Mouse (Mus musculus): ENCODE measurements around the gene Crebzf. TPM values are rescaled to one million over a fixed set of nuclear protein-coding genes. Genes with fewer than 3 reads are reported as not detected.

The Crebzf gene
- polyA plus RNA-seq (2012; rRNA removed) = 91.7 and 104 TPM in 2 replicates

GRCm38 (mm10) chr7:90442518-90443080 is at the start of gene Crebzf:
Gene Crebzf, plus strand, starts transcription at chr7:90442729.
- peak; percentile 95 for DNase-seq
- H3K27ac ChIP-seq (ENCODE audit: control insufficient read depth, insufficient read depth, low read length) = no peak within 1 kb of the TSS; the same call in 1 of the 2 replicates
- TF ChIP-seq CTCF (IDR thresholded peaks at IDR 0.05; ENCODE audit: borderline replicate concordance, control insufficient read depth, extremely low read depth, insufficient read depth, low read length, poor library complexity) (no peak), POLR2A (IDR thresholded peaks at IDR 0.05; ENCODE audit: control insufficient read depth, extremely low read depth, insufficient read depth, low read length, poor library complexity) (peak; percentile 87)
- no peaks in the 10 kb centered on the region for H3K27me3 ChIP-seq (ENCODE audit: control insufficient read depth, insufficient read depth, low read length)
- H3K4me3 ChIP-seq (ENCODE audit: control insufficient read depth, insufficient read depth, low read length) = peak within 1 kb of the TSS; percentile 71
- H3K4me1 ChIP-seq (replicated peaks; ENCODE audit: control insufficient read depth, insufficient read depth, low read length) = peaks cover 4% of the 10 kb centered on the region
- under 1% methylated on average over 53 of the region's 54 CpGs for WGBS
- no peaks in the 10 kb centered on the region; the same call in 1 of the 2 replicates for H3K36me3 ChIP-seq (ENCODE audit: control insufficient read depth, insufficient read depth, low read length)

DNA sequence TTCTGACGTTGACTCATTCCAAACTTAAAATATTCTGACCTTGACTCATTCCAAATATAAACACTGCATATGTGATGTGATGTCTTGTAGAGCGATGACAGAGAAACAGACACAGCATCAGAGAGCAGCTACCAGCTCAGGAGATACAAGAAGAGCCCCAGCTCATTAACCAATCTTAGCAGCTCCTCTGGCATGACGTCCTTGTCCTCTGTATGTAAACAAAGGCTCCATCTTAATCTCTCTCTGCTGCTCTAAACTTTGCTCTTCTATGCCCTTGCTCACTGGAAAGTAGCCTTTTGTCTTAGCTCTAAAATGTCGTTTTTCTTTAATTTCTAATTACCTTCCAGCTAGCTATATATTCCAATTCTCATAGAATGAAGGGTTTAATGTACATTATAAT is 47.5 kb upstream of the Crebzf start:
- no peak for DNase-seq
- no peak for TF ChIP-seq CTCF (IDR thresholded peaks at IDR 0.05; ENCODE audit: borderline replicate concordance, control insufficient read depth, extremely low read depth, insufficient read depth, low read length, poor library complexity)
- no peak for TF ChIP-seq POLR2A (IDR thresholded peaks at IDR 0.05; ENCODE audit: control insufficient read depth, extremely low read depth, insufficient read depth, low read length, poor library complexity)

DNA sequence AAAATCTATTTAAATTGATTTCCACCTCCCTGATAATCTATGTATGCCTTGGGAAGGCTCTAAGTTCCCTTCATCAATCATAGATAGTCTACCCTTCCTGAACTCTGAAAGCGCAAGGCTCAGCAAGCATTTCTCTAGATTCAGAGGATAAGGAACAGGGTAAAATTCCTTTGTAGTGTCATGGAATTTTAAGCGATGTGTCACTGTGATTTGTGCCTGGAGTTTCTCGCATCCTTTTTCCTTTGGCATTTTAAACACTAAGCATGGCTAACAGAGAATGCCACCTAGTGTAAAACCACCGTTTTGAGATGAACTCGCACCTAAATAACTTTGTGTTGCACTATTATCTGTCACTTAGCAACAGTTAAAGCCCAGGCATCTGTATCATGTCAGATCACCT is 46.6 kb upstream of the Crebzf start:
- no peaks in the 10 kb centered on the region for H3K4me1 ChIP-seq (replicated peaks; ENCODE audit: control insufficient read depth, insufficient read depth, low read length)
- H3K4me3 ChIP-seq (ENCODE audit: control insufficient read depth, insufficient read depth, low read length) = no peak overlapping the region
- TF ChIP-seq POLR2A (IDR thresholded peaks at IDR 0.05; ENCODE audit: control insufficient read depth, extremely low read depth, insufficient read depth, low read length, poor library complexity) (no peak), CTCF (IDR thresholded peaks at IDR 0.05; ENCODE audit: borderline replicate concordance, control insufficient read depth, extremely low read depth, insufficient read depth, low read length, poor library complexity) (no peak)

More for the DNA sequence above, 47.5 kb upstream of the Crebzf start:
- no peak overlapping the region for H3K27ac ChIP-seq (ENCODE audit: control insufficient read depth, insufficient read depth, low read length)
- 90% methylated on average over 4 of the region's 4 CpGs for WGBS
- H3K27me3 ChIP-seq (ENCODE audit: control insufficient read depth, insufficient read depth, low read length) = no peaks in the 10 kb centered on the region
- H3K4me1 ChIP-seq (replicated peaks; ENCODE audit: control insufficient read depth, insufficient read depth, low read length) = no peaks in the 10 kb centered on the region
- no peak overlapping the region for H3K4me3 ChIP-seq (ENCODE audit: control insufficient read depth, insufficient read depth, low read length)
- H3K36me3 ChIP-seq (ENCODE audit: control insufficient read depth, insufficient read depth, low read length) = no peaks in the 10 kb centered on the region

GRCm38 (mm10) chr7:90409934-90410333 is 32.6 kb upstream of the Crebzf start:
- DNase-seq = peak; percentile 69
- no peak for TF ChIP-seq CTCF (IDR thresholded peaks at IDR 0.05; ENCODE audit: borderline replicate concordance, control insufficient read depth, extremely low read depth, insufficient read depth, low read length, poor library complexity)
- no peak for TF ChIP-seq POLR2A (IDR thresholded peaks at IDR 0.05; ENCODE audit: control insufficient read depth, extremely low read depth, insufficient read depth, low read length, poor library complexity)
- Histone ChIP-seq H3K36me3 (ENCODE audit: control insufficient read depth, insufficient read depth, low read length) (no peaks in the 10 kb centered on the region), H3K4me1 (replicated peaks; ENCODE audit: control insufficient read depth, insufficient read depth, low read length) (no peaks in the 10 kb centered on the region), H3K27me3 (ENCODE audit: control insufficient read depth, insufficient read depth, low read length) (no peaks in the 10 kb centered on the region), H3K27ac (ENCODE audit: control insufficient read depth, insufficient read depth, low read length) (no peak overlapping the region), H3K4me3 (ENCODE audit: control insufficient read depth, insufficient read depth, low read length) (no peak overlapping the region)
- WGBS = 51% methylated on average over 3 of the region's 3 CpGs

More for the DNA sequence above, 46.6 kb upstream of the Crebzf start:
- Histone ChIP-seq H3K36me3 (ENCODE audit: control insufficient read depth, insufficient read depth, low read length) (no peaks in the 10 kb centered on the region), H3K27ac (ENCODE audit: control insufficient read depth, insufficient read depth, low read length) (no peak overlapping the region), H3K27me3 (ENCODE audit: control insufficient read depth, insufficient read depth, low read length) (no peaks in the 10 kb centered on the region)
- DNase-seq = no peak
- 88% methylated on average over 5 of the region's 5 CpGs for WGBS

GRCm38 (mm10) chr7:90426020-90427001 is 16.2 kb upstream of the Crebzf start, which contains the start of gene Ccdc89:
Gene Ccdc89, plus strand, starts transcription at chr7:90426577.
- Histone ChIP-seq H3K27me3 (ENCODE audit: control insufficient read depth, insufficient read depth, low read length) (no peaks in the 10 kb centered on the region), H3K4me3 (ENCODE audit: control insufficient read depth, insufficient read depth, low read length) (no peak within 1 kb of the TSS), H3K27ac (ENCODE audit: control insufficient read depth, insufficient read depth, low read length) (no peak within 1 kb of the TSS), H3K4me1 (replicated peaks; ENCODE audit: control insufficient read depth, insufficient read depth, low read length) (no peaks in the 10 kb centered on the region), H3K36me3 (ENCODE audit: control insufficient read depth, insufficient read depth, low read length) (no peaks in the 10 kb centered on the region)
- WGBS = 36% methylated on average over 29 of the region's 29 CpGs
- TF ChIP-seq CTCF (IDR thresholded peaks at IDR 0.05; ENCODE audit: borderline replicate concordance, control insufficient read depth, extremely low read depth, insufficient read depth, low read length, poor library complexity) (no peak), POLR2A (IDR thresholded peaks at IDR 0.05; ENCODE audit: control insufficient read depth, extremely low read depth, insufficient read depth, low read length, poor library complexity) (no peak)
- no peak for DNase-seq

DNA sequence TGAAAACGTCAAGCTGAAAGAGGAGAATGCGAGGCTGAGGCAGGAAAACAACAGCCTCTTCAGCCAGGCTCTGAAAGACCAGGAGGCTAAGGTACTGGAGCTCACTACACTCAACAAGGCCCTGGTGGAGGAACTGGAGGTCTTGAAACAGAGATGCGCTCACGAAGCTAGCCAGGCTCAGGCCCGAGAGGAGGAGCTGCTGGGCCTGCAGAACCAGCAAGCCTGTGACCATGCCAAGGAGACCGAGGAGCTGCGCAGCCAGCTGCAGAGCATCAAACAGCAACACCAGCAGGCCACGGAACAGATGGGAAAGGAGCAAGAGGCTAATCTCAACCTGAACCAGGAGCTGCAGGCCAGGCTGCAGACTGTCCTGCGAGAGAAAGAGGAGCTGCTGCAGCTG is 15.5 kb upstream of the Crebzf start:
- TF ChIP-seq CTCF (IDR thresholded peaks at IDR 0.05; ENCODE audit: borderline replicate concordance, control insufficient read depth, extremely low read depth, insufficient read depth, low read length, poor library complexity) (no peak), POLR2A (IDR thresholded peaks at IDR 0.05; ENCODE audit: control insufficient read depth, extremely low read depth, insufficient read depth, low read length, poor library complexity) (no peak)
- H3K27me3 ChIP-seq (ENCODE audit: control insufficient read depth, insufficient read depth, low read length) = no peaks in the 10 kb centered on the region
- no peaks in the 10 kb centered on the region for H3K4me1 ChIP-seq (replicated peaks; ENCODE audit: control insufficient read depth, insufficient read depth, low read length)
- no peak for DNase-seq
- 84% methylated on average over 9 of the region's 9 CpGs for whole genome bisulfite sequencing
- H3K27ac ChIP-seq (ENCODE audit: control insufficient read depth, insufficient read depth, low read length) = no peak overlapping the region
- H3K36me3 ChIP-seq (ENCODE audit: control insufficient read depth, insufficient read depth, low read length) = no peaks in the 10 kb centered on the region
- H3K4me3 ChIP-seq (ENCODE audit: control insufficient read depth, insufficient read depth, low read length) = no peak overlapping the region
